In the genomic region with DNA sequence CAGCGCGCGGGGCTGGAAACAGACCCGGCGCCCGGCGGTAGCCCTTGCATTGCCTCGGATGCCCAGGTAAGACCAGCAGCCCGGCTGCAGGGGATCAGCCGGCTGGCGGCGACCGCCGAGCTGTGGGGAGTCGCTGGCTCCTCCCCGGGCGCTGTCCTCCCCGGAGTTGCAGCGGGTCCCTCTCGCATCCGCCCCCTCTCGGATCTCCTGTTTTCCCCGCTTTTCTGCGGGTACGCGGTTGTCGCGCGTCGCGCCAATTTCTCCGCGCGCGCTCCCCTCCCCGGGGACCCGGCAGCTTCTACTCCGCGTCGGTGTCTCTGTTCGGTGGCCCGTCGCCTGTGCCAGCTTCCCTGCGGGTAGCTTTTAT, we compare ENCODE assay signal across 8 mouse cellular contexts. TPM values are rescaled to one million over a fixed set of nuclear protein-coding genes. Genes with fewer than 3 reads are reported as not detected.
DNase-seq lines count a peak whose midpoint lies in the region; ATAC-seq and TF ChIP-seq lines count a peak whose summit lies in the region.

No protein-coding gene starts in this region.

- no peak for DNase-seq in kidney, adult 11 months
- DNase-seq in forebrain, postnatal 0 days: no peak
- DNase-seq in layer of hippocampus, postnatal 10 days (ENCODE audit: low spot score in 2 of 2): no peak
- DNase-seq in spleen, postnatal 10 days (ENCODE audit: low spot score in 2 of 2): no peak
- DNase-seq in layer of hippocampus, adult 9-10 months (ENCODE audit: low spot score): no peak

- no peaks in the 10 kb centered on the region for H3K9me3 ChIP-seq in kidney, embryonic 16.5 days (ENCODE audit: low read length)
- no peaks in the 10 kb centered on the region for H3K9me3 ChIP-seq in forebrain, postnatal 0 days (ENCODE audit: low read length)
- no peaks in the 10 kb centered on the region for H3K9me3 ChIP-seq in megakaryocyte, embryonic 14.5 days

- WGBS in kidney, embryonic 16.5 days: under 1% methylated on average over 41 of the region's 44 CpGs
- WGBS in bone marrow, adult 2 months: under 1% methylated on average over 44 of the region's 44 CpGs
- WGBS in forebrain, postnatal 0 days: under 1% methylated on average over 44 of the region's 44 CpGs

- peak overlapping the region; percentile 87 for H3K4me3 ChIP-seq in kidney, embryonic 16.5 days (ENCODE audit: low read length)
- peak overlapping the region; percentile 89 for H3K4me3 ChIP-seq in bone marrow, adult 2 months (replicated peaks; ENCODE audit: control insufficient read depth, low read depth, low read length)
- H3K4me3 ChIP-seq in forebrain, postnatal 0 days (ENCODE audit: low read depth, low read length): peak overlapping the region; percentile 76
- H3K4me3 ChIP-seq in megakaryocyte, embryonic 14.5 days (replicated peaks): peak overlapping the region; percentile 91

- no peak for TF ChIP-seq CTCF in bone marrow, adult 2 months (IDR thresholded peaks at IDR 0.05; ENCODE audit: control insufficient read depth, insufficient read depth, low read length)
- peak; percentile 32; the same call in 1 of the 2 replicates for TF ChIP-seq CTCF in forebrain, postnatal 0 days (IDR thresholded peaks at IDR 0.05; ENCODE audit: low read depth)

- peak; percentile 89 for ATAC-seq in kidney, embryonic 16.5 days (ENCODE audit: low FRiP score, low TSS enrichment)
- peak; percentile 77 for ATAC-seq in forebrain, postnatal 0 days

- no peak for TF ChIP-seq POLR2A in bone marrow, adult 2 months (IDR thresholded peaks at IDR 0.05; ENCODE audit: borderline replicate concordance, control insufficient read depth, low read depth, low read length)

- peak overlapping the region; percentile 66 for H3K4me2 ChIP-seq in kidney, embryonic 16.5 days (replicated peaks; ENCODE audit: low read depth, low read length)
- H3K4me2 ChIP-seq in forebrain, postnatal 0 days (ENCODE audit: low read depth): peak overlapping the region; percentile 57

- H3K9ac ChIP-seq in kidney, embryonic 16.5 days (replicated peaks; ENCODE audit: low read length): peak overlapping the region; percentile 86
- H3K9ac ChIP-seq in forebrain, postnatal 0 days: peak overlapping the region; percentile 80

- H3K4me1 ChIP-seq in kidney, embryonic 16.5 days (ENCODE audit: insufficient read depth, low read length): peaks cover 22% of the 10 kb centered on the region
- H3K4me1 ChIP-seq in bone marrow, adult 2 months (ENCODE audit: control insufficient read depth, insufficient read depth, low read length): peaks cover 7% of the 10 kb centered on the region
- peaks cover 17% of the 10 kb centered on the region for H3K4me1 ChIP-seq in forebrain, postnatal 0 days (ENCODE audit: insufficient read depth)
- peaks cover 61% of the 10 kb centered on the region for H3K4me1 ChIP-seq in megakaryocyte, embryonic 14.5 days

- no peaks in the 10 kb centered on the region for H3K27me3 ChIP-seq in kidney, embryonic 16.5 days (ENCODE audit: insufficient read depth, low read length)
- H3K27me3 ChIP-seq in forebrain, postnatal 0 days (ENCODE audit: insufficient read depth, low read length): no peaks in the 10 kb centered on the region
- no peaks in the 10 kb centered on the region for H3K27me3 ChIP-seq in megakaryocyte, embryonic 14.5 days (replicated peaks)

- 0 out of 2 replicates have a peak, but pooled peaks cover 5% of the 10 kb centered on the region for H3K36me3 ChIP-seq in kidney, embryonic 16.5 days (ENCODE audit: insufficient read depth, low read length)
- 0 out of 2 replicates have a peak, but pooled peaks cover 6% of the 10 kb centered on the region for H3K36me3 ChIP-seq in forebrain, postnatal 0 days (ENCODE audit: insufficient read depth)
- H3K36me3 ChIP-seq in megakaryocyte, embryonic 14.5 days (replicated peaks; ENCODE audit: low read length): peaks cover 44% of the 10 kb centered on the region

- peak overlapping the region; percentile 91 for H3K27ac ChIP-seq in kidney, embryonic 16.5 days (ENCODE audit: low read length)
- peak overlapping the region; percentile 86 for H3K27ac ChIP-seq in bone marrow, adult 2 months (ENCODE audit: control insufficient read depth, insufficient read depth, low read depth, low read length, poor library complexity)
- H3K27ac ChIP-seq in forebrain, postnatal 0 days (ENCODE audit: low read depth, low read length): peak overlapping the region; percentile 95

RNA-seq across cellular contexts. Expression of a gene that starts 0.4 kb away (rescaled TPM):
- 16.3 and 16.5 TPM in 2 replicates for polyA plus RNA-seq in kidney, embryonic 16.5 days (2015; fragmentation: Nextera tagmentation; extraction: Ambion mirVana)
- 15.3 and 25.1 TPM in 2 replicates for polyA plus RNA-seq in bone marrow, adult 2 months (2011; ENCODE audit: insufficient read depth, insufficient read length, low replicate concordance, missing spikeins)
- total RNA-seq in forebrain, postnatal 0 days (2014; rRNA removed): 26.0 and 28.5 TPM in 2 replicates
- polyA plus RNA-seq in forebrain, postnatal 0 days (2015; fragmentation: Nextera tagmentation; extraction: Ambion mirVana): 8.6 and 12.8 TPM in 2 replicates
- 4.7 and 7.3 TPM in 2 replicates for polyA plus RNA-seq in megakaryocyte, embryonic 14.5 days (2012; ENCODE audit: insufficient read depth, low replicate concordance)
- total RNA-seq in layer of hippocampus, postnatal 10 days (2021): 10 to 100 TPM; 28.8 to 30.0 TPM

RNA-seq across cellular contexts. Expression of a gene that starts 0.5 kb away (rescaled TPM):
- polyA plus RNA-seq in kidney, embryonic 16.5 days (2015; fragmentation: Nextera tagmentation; extraction: Ambion mirVana): 27.1 and 38.0 TPM in 2 replicates
- 6.7 and 20.0 TPM in 2 replicates for polyA plus RNA-seq in bone marrow, adult 2 months (2011; ENCODE audit: insufficient read depth, insufficient read length, low replicate concordance, missing spikeins)
- 21.8 and 22.3 TPM in 2 replicates for total RNA-seq in forebrain, postnatal 0 days (2014; rRNA removed)
- polyA plus RNA-seq in forebrain, postnatal 0 days (2015; fragmentation: Nextera tagmentation; extraction: Ambion mirVana): 45.9 and 47.3 TPM in 2 replicates
- 5.7 and 6.8 TPM in 2 replicates for polyA plus RNA-seq in megakaryocyte, embryonic 14.5 days (2012; ENCODE audit: insufficient read depth, low replicate concordance)
- total RNA-seq in layer of hippocampus, postnatal 10 days (2021): 10 to 100 TPM; 26.6 to 27.8 TPM

RNA-seq across cellular contexts. Expression of a gene that starts 28.7 kb away (rescaled TPM):
- polyA plus RNA-seq in kidney, embryonic 16.5 days (2015; fragmentation: Nextera tagmentation; extraction: Ambion mirVana): 20.2 and 21.4 TPM in 2 replicates
- polyA plus RNA-seq in bone marrow, adult 2 months (2011; ENCODE audit: insufficient read depth, insufficient read length, low replicate concordance, missing spikeins): 8.0 and 20.8 TPM in 2 replicates
- 18.2 and 19.0 TPM in 2 replicates for total RNA-seq in forebrain, postnatal 0 days (2014; rRNA removed)
- 26.8 and 27.6 TPM in 2 replicates for polyA plus RNA-seq in forebrain, postnatal 0 days (2015; fragmentation: Nextera tagmentation; extraction: Ambion mirVana)
- 2.4 TPM in 1 of 2 replicates, not detected in the other for polyA plus RNA-seq in megakaryocyte, embryonic 14.5 days (2012; ENCODE audit: insufficient read depth, low replicate concordance)
- total RNA-seq in layer of hippocampus, postnatal 10 days (2021): 10 to 100 TPM; 21.8 to 26.0 TPM
